Mouse (Mus musculus) testis, adult 2 months (tissue): ENCODE data around the gene Epha8.

ENCODE experiments used
- CTCF ChIP-seq: fragments of 200-500 bp; IDR thresholded peaks from 2 replicates; pipeline ENCODE4 v1.5.1; 2012; ENCODE audit warnings: low read depth, mild to moderate bottlenecking, inconsistent platforms, low read length, moderate library complexity; ENCODE audit not compliant: control insufficient read depth, insufficient read depth, insufficient replicate concordance
- POLR2A ChIP-seq: fragments of 200-500 bp; IDR thresholded peaks from 2 replicates; pipeline ENCODE4 v1.6.1; 2012; ENCODE audit warnings: low read depth, mild to moderate bottlenecking, inconsistent platforms, low read length, moderate library complexity; ENCODE audit not compliant: control insufficient read depth

GRCm38 (mm10) chr4:136898084-136898598 is 58.5 kb downstream of the Epha8 start:
- no peak for TF ChIP-seq CTCF
- TF ChIP-seq POLR2A = no peak
